Mouse (Mus musculus): ENCODE measurements around the gene Depdc1b. TPM values are rescaled to one million over a fixed set of nuclear protein-coding genes. Genes with fewer than 3 reads are reported as not detected.

The Depdc1b gene
- polyA plus RNA-seq, 1 experiment from 2014 or later: 1.7 TPM

- Histone ChIP-seq H3K9ac (ENCODE audit: low read depth, low read length) (no peak overlapping the region), H3K4me3 (ENCODE audit: low read length) (no peak overlapping the region), H3K4me1 (ENCODE audit: control insufficient read depth, insufficient read depth, low read depth, low read length) (no peaks in the 10 kb centered on the region), H3K27me3 (replicated peaks; ENCODE audit: control insufficient read depth, insufficient read depth, low read length) (no peaks in the 10 kb centered on the region), H3K4me2 (ENCODE audit: low read length) (no peak overlapping the region), H3K9me3 (ENCODE audit: control insufficient read depth, low read length) (no peaks in the 10 kb centered on the region), H3K27ac (ENCODE audit: low read depth, low read length) (no peak overlapping the region), H3K36me3 (ENCODE audit: control insufficient read depth, insufficient read depth, low read length) (no peaks in the 10 kb centered on the region)
- no peak for ATAC-seq
- WGBS: 94% methylated on average over 12 of the region's 12 CpGs
These were observed 51.4 kb downstream of the Depdc1b start for GRCm38 (mm10) chr13:108367496-108367895.

DNA sequence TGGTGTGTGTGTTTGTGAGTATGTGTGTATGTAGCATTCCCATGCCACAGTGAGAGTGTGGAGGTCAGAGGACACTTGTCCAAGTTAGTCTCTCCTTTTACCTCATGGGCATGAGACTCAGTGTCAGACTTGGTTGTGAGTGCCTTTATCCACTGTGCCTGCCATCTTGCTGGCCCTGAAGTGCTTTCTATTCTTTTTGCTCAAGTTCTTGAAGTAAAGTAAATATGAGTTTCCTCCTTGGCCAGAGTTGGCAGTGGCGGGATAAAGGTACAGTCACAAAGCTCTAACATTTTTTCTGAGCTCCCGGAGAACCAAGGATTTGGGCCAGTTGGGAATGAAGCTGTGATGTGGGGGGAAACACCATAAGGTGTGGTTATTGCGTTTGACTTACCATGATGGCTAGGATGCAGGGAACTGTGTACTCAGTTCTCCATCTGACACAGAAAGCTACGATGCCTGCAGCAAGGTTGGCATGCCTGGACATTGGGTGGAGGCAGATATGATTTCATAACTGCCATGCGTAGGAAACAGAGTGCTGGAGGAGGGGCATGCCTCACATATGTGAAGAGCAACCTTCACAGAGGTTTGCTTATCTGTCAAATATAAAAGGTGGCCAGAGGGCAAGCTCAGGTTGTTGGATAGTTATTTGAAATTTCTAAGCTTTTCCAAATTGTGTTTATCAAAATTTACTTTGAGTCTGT is 54.3 kb downstream of the Depdc1b start:
- H3K27me3 ChIP-seq (replicated peaks; ENCODE audit: control insufficient read depth, insufficient read depth, low read length): no peaks in the 10 kb centered on the region
- H3K9me3 ChIP-seq (ENCODE audit: control insufficient read depth, low read length): no peaks in the 10 kb centered on the region
- H3K4me3 ChIP-seq (ENCODE audit: low read length): no peak overlapping the region
- ATAC-seq: no peak
- WGBS: 91% methylated on average over 5 of the region's 5 CpGs
- H3K4me2 ChIP-seq (ENCODE audit: low read length): no peak overlapping the region
- H3K9ac ChIP-seq (ENCODE audit: low read depth, low read length): no peak overlapping the region
- no peaks in the 10 kb centered on the region for H3K36me3 ChIP-seq (ENCODE audit: control insufficient read depth, insufficient read depth, low read length)
- H3K4me1 ChIP-seq (ENCODE audit: control insufficient read depth, insufficient read depth, low read depth, low read length): no peaks in the 10 kb centered on the region
- H3K27ac ChIP-seq (ENCODE audit: low read depth, low read length): no peak overlapping the region

GRCm38 (mm10) chr13:108371352-108371921 is 55.3 kb downstream of the Depdc1b start:
- Histone ChIP-seq H3K27me3 (replicated peaks; ENCODE audit: control insufficient read depth, insufficient read depth, low read length) (no peaks in the 10 kb centered on the region), H3K36me3 (ENCODE audit: control insufficient read depth, insufficient read depth, low read length) (no peaks in the 10 kb centered on the region), H3K4me3 (ENCODE audit: low read length) (no peak overlapping the region), H3K4me1 (ENCODE audit: control insufficient read depth, insufficient read depth, low read depth, low read length) (no peaks in the 10 kb centered on the region), H3K4me2 (ENCODE audit: low read length) (no peak overlapping the region), H3K9ac (ENCODE audit: low read depth, low read length) (no peak overlapping the region), H3K27ac (ENCODE audit: low read depth, low read length) (no peak overlapping the region), H3K9me3 (ENCODE audit: control insufficient read depth, low read length) (no peaks in the 10 kb centered on the region)
- ATAC-seq: no peak
- WGBS: 78% methylated on average over 9 of the region's 9 CpGs

GRCm38 (mm10) chr13:108373231-108373630 is 57.1 kb downstream of the Depdc1b start:
- no peak for ATAC-seq
- Histone ChIP-seq H3K27ac (ENCODE audit: low read depth, low read length) (no peak overlapping the region), H3K9ac (ENCODE audit: low read depth, low read length) (no peak overlapping the region), H3K4me2 (ENCODE audit: low read length) (no peak overlapping the region), H3K4me1 (ENCODE audit: control insufficient read depth, insufficient read depth, low read depth, low read length) (no peaks in the 10 kb centered on the region), H3K9me3 (ENCODE audit: control insufficient read depth, low read length) (no peaks in the 10 kb centered on the region), H3K4me3 (ENCODE audit: low read length) (no peak overlapping the region), H3K36me3 (ENCODE audit: control insufficient read depth, insufficient read depth, low read length) (no peaks in the 10 kb centered on the region), H3K27me3 (replicated peaks; ENCODE audit: control insufficient read depth, insufficient read depth, low read length) (no peaks in the 10 kb centered on the region)
- WGBS: 95% methylated on average over 1 of the region's 1 CpGs

DNA sequence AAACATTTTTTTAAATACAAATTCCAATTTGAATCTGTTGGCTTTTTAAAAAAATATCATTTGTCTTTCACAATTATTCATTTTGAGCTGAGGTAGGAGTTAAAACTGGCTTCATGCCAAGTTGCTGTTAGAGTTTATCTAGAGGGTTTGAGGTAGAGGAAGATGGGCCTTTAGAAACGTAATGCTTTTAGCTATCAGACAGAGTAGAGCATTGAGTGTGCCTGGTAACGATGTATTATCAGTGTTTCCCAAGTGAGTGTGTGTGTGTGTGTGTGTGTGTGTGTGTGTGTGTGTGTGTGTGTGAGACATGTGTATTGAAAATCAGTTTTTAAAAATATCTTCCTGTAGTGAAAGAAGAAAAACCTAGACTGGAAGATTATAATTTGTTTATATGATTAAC is 60.5 kb downstream of the Depdc1b start:
- Histone ChIP-seq H3K9ac (ENCODE audit: low read depth, low read length) (no peak overlapping the region), H3K4me2 (ENCODE audit: low read length) (no peak overlapping the region), H3K4me1 (ENCODE audit: control insufficient read depth, insufficient read depth, low read depth, low read length) (no peaks in the 10 kb centered on the region), H3K36me3 (ENCODE audit: control insufficient read depth, insufficient read depth, low read length) (no peaks in the 10 kb centered on the region), H3K27ac (ENCODE audit: low read depth, low read length) (no peak overlapping the region), H3K9me3 (ENCODE audit: control insufficient read depth, low read length) (no peaks in the 10 kb centered on the region), H3K27me3 (replicated peaks; ENCODE audit: control insufficient read depth, insufficient read depth, low read length) (no peaks in the 10 kb centered on the region), H3K4me3 (ENCODE audit: low read length) (no peak overlapping the region)
- 78% methylated on average over 2 of the region's 2 CpGs for WGBS
- ATAC-seq: no peak

DNA sequence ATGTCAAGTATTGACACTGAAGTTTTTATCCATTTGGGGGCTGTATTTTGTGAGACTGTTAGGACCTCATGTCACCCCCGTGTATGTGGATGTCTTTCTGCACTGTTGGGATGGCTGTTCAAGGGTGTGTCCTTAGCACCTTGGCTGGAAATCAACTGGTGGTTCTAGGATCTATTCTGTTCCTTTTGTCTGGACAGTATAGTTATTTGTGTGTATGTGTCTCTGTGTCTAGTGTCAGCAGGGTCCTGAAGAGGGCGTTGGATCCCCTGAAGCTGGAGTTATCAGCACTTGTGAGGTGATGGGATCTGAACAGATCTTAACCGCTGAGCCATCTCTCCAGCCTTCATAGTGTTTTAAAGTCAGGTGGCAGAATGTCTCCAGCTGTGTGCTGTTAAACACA is 65.0 kb downstream of the Depdc1b start:
- no peak overlapping the region for H3K9ac ChIP-seq (ENCODE audit: low read depth, low read length)
- no peak overlapping the region for H3K4me3 ChIP-seq (ENCODE audit: low read length)
- no peaks in the 10 kb centered on the region for H3K4me1 ChIP-seq (ENCODE audit: control insufficient read depth, insufficient read depth, low read depth, low read length)
- no peaks in the 10 kb centered on the region for H3K36me3 ChIP-seq (ENCODE audit: control insufficient read depth, insufficient read depth, low read length)
- no peaks in the 10 kb centered on the region for H3K27me3 ChIP-seq (replicated peaks; ENCODE audit: control insufficient read depth, insufficient read depth, low read length)
- ATAC-seq: no peak
- no peaks in the 10 kb centered on the region for H3K9me3 ChIP-seq (ENCODE audit: control insufficient read depth, low read length)
- H3K27ac ChIP-seq (ENCODE audit: low read depth, low read length): no peak overlapping the region
- 94% methylated on average over 3 of the region's 3 CpGs for WGBS
- H3K4me2 ChIP-seq (ENCODE audit: low read length): no peak overlapping the region

- Histone ChIP-seq H3K27me3 (replicated peaks; ENCODE audit: control insufficient read depth, insufficient read depth, low read length) (no peaks in the 10 kb centered on the region), H3K27ac (ENCODE audit: low read depth, low read length) (no peak overlapping the region), H3K9ac (ENCODE audit: low read depth, low read length) (no peak overlapping the region), H3K9me3 (ENCODE audit: control insufficient read depth, low read length) (no peaks in the 10 kb centered on the region), H3K4me2 (ENCODE audit: low read length) (no peak overlapping the region), H3K4me3 (ENCODE audit: low read length) (no peak overlapping the region), H3K36me3 (ENCODE audit: control insufficient read depth, insufficient read depth, low read length) (no peaks in the 10 kb centered on the region), H3K4me1 (ENCODE audit: control insufficient read depth, insufficient read depth, low read depth, low read length) (no peaks in the 10 kb centered on the region)
- ATAC-seq: no peak
- WGBS: 78% methylated on average over 6 of the region's 6 CpGs
These were observed 66.9 kb downstream of the Depdc1b start for GRCm38 (mm10) chr13:108383051-108383450.

- Histone ChIP-seq H3K4me1 (ENCODE audit: control insufficient read depth, insufficient read depth, low read depth, low read length) (no peaks in the 10 kb centered on the region), H3K36me3 (ENCODE audit: control insufficient read depth, insufficient read depth, low read length) (no peaks in the 10 kb centered on the region), H3K27ac (ENCODE audit: low read depth, low read length) (no peak overlapping the region), H3K4me3 (ENCODE audit: low read length) (no peak overlapping the region), H3K4me2 (ENCODE audit: low read length) (no peak overlapping the region), H3K9me3 (ENCODE audit: control insufficient read depth, low read length) (no peaks in the 10 kb centered on the region), H3K27me3 (replicated peaks; ENCODE audit: control insufficient read depth, insufficient read depth, low read length) (no peaks in the 10 kb centered on the region), H3K9ac (ENCODE audit: low read depth, low read length) (no peak overlapping the region)
- ATAC-seq: no peak
- 83% methylated on average over 9 of the region's 9 CpGs for WGBS
These were observed 69.9 kb downstream of the Depdc1b start for GRCm38 (mm10) chr13:108386058-108386457.

GRCm38 (mm10) chr13:108390565-108390964 is 74.4 kb downstream of the Depdc1b start:
- Histone ChIP-seq H3K4me1 (ENCODE audit: control insufficient read depth, insufficient read depth, low read depth, low read length) (no peaks in the 10 kb centered on the region), H3K27ac (ENCODE audit: low read depth, low read length) (no peak overlapping the region), H3K9me3 (ENCODE audit: control insufficient read depth, low read length) (no peaks in the 10 kb centered on the region), H3K4me2 (ENCODE audit: low read length) (no peak overlapping the region), H3K4me3 (ENCODE audit: low read length) (no peak overlapping the region), H3K36me3 (ENCODE audit: control insufficient read depth, insufficient read depth, low read length) (no peaks in the 10 kb centered on the region), H3K9ac (ENCODE audit: low read depth, low read length) (no peak overlapping the region), H3K27me3 (replicated peaks; ENCODE audit: control insufficient read depth, insufficient read depth, low read length) (no peaks in the 10 kb centered on the region)
- ATAC-seq: no peak
- 27% methylated on average over 1 of the region's 1 CpGs for WGBS
